Mouse (Mus musculus): Measurements from ENCODE around the gene Brms1l. TPM values are rescaled to one million over a fixed set of nuclear protein-coding genes. Genes with fewer than 3 reads are reported as not detected.
"Not testable (repeated sequence)": the region's sequence is repeated elsewhere in the genome, so short reads cannot be mapped to it uniquely, and the experiment has no call there.

Brms1l gene
- 10.9 and 12.2 TPM in 2 replicates for total RNA-seq (2015)
- total RNA-seq (2017): 14.5 and 18.3 TPM in 2 replicates

GRCm38 (mm10) chr12:55836199-55836951 lies at the start of gene Brms1l:
Gene Brms1l, plus strand, starts transcription at chr12:55836324.
- peak; percentile 95 for ATAC-seq (replicated peaks; ENCODE audit: poor library complexity)

GRCm38 (mm10) chr12:55794485-55794884 lies 41.6 kb upstream of the Brms1l start:
- not testable (repeated sequence) for ATAC-seq (replicated peaks; ENCODE audit: poor library complexity)

GRCm38 (mm10) chr12:55797103-55797502 lies 39.0 kb upstream of the Brms1l start:
- ATAC-seq (replicated peaks; ENCODE audit: poor library complexity): no peak

- ATAC-seq (replicated peaks; ENCODE audit: poor library complexity): no peak
These were observed 37.4 kb upstream of the Brms1l start for GRCm38 (mm10) chr12:55798745-55799144.

- peak; percentile 54 for ATAC-seq (replicated peaks; ENCODE audit: poor library complexity)
These were observed 36.0 kb upstream of the Brms1l start for GRCm38 (mm10) chr12:55800144-55800543.

- peak; percentile 46; the same call in 1 of the 2 replicates for ATAC-seq (replicated peaks; ENCODE audit: poor library complexity)
These were observed 35.0 kb upstream of the Brms1l start for GRCm38 (mm10) chr12:55801131-55801530.

GRCm38 (mm10) chr12:55805035-55805434 lies 31.1 kb upstream of the Brms1l start:
- no peak for ATAC-seq (replicated peaks; ENCODE audit: poor library complexity)

- no peak for ATAC-seq (replicated peaks; ENCODE audit: poor library complexity)
These were observed 19.6 kb upstream of the Brms1l start for GRCm38 (mm10) chr12:55816488-55816887.

GRCm38 (mm10) chr12:55820119-55820660 lies 15.9 kb upstream of the Brms1l start:
- peak; percentile 21 for ATAC-seq (replicated peaks; ENCODE audit: poor library complexity)

GRCm38 (mm10) chr12:55820661-55821314 lies 15.3 kb upstream of the Brms1l start, which contains the start of gene Ralgapa1:
Gene Ralgapa1, minus strand, starts transcription at chr12:55821167.
- peak; percentile 81 for ATAC-seq (replicated peaks; ENCODE audit: poor library complexity)

- ATAC-seq (replicated peaks; ENCODE audit: poor library complexity): peak; percentile 63
These were observed 12.1 kb upstream of the Brms1l start for GRCm38 (mm10) chr12:55824027-55824426.

- ATAC-seq (replicated peaks; ENCODE audit: poor library complexity): no peak
These were observed 10.6 kb upstream of the Brms1l start for GRCm38 (mm10) chr12:55825537-55825936.

- ATAC-seq (replicated peaks; ENCODE audit: poor library complexity): peak; percentile 76
These were observed 5.0 kb upstream of the Brms1l start for GRCm38 (mm10) chr12:55831101-55831500.

GRCm38 (mm10) chr12:55832961-55833360 lies 3.2 kb upstream of the Brms1l start:
- ATAC-seq (replicated peaks; ENCODE audit: poor library complexity): no peak

- no peak for ATAC-seq (replicated peaks; ENCODE audit: poor library complexity)
These were observed 2.1 kb upstream of the Brms1l start for GRCm38 (mm10) chr12:55833906-55834625.

GRCm38 (mm10) chr12:55834891-55835290 lies 1.2 kb upstream of the Brms1l start:
- no peak for ATAC-seq (replicated peaks; ENCODE audit: poor library complexity)

GRCm38 (mm10) chr12:55835857-55836198 lies 296 bp upstream of the Brms1l start:
- ATAC-seq (replicated peaks; ENCODE audit: poor library complexity): no peak

GRCm38 (mm10) chr12:55837495-55837894 lies 1.4 kb downstream of the Brms1l start:
- no peak for ATAC-seq (replicated peaks; ENCODE audit: poor library complexity)

- peak; percentile 82 for ATAC-seq (replicated peaks; ENCODE audit: poor library complexity)
These were observed 10.6 kb downstream of the Brms1l start for GRCm38 (mm10) chr12:55846741-55847140.

GRCm38 (mm10) chr12:55847851-55848250 lies 11.7 kb downstream of the Brms1l start:
- no peak for ATAC-seq (replicated peaks; ENCODE audit: poor library complexity)

- ATAC-seq (replicated peaks; ENCODE audit: poor library complexity): peak; percentile 82
These were observed 14.5 kb downstream of the Brms1l start for GRCm38 (mm10) chr12:55850650-55851049.
